Mouse (Mus musculus) naive thymus-derived CD4-positive, alpha-beta T cell, adult 5 months (primary cell): ENCODE measurements around the gene Pakap. TPM values are rescaled to one million over a fixed set of nuclear protein-coding genes. Genes with fewer than 3 reads are reported as not detected.

ENCODE experiments used
- polyA plus RNA-seq: library from polyadenylated mRNA; unstranded; fragments of 100-300 nt; shearing (Covaris generic); gene quantifications from one replicate; pipeline ENCODE4 v1.2.1, GENCODE M21; 2017

The Pakap gene
- 4.7 TPM for polyA plus RNA-seq

DNA sequence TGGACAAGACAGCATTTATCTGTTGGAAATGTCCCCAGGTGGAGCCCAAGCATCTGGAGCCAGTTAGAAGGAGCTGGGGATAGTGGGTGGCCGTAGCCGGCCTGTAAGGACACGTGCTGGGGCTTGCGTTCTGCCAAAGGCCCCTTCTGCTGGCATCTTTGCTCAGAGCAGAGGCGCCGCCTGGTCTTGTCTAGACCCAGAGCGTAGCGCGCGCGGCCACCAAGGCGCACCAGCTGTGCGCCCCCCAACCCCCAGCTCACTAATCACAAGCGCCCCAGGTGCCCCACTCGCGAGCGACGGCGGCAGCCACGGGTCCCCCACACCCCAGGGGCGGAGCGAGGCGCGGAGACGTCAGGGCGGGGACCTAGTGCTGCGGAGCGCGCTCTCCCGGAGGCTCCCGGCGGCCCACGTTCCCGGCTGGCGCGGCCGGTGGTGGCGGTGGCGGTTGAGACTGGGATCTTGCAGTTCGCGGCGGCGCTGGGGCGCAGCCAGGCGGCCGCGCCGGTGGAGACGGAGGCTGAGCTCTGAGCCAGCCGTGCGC, at the start of gene Pakap:
Gene Pakap, plus strand, starts transcription at position 514 of the 541 bp plus-strand sequence.

DNA sequence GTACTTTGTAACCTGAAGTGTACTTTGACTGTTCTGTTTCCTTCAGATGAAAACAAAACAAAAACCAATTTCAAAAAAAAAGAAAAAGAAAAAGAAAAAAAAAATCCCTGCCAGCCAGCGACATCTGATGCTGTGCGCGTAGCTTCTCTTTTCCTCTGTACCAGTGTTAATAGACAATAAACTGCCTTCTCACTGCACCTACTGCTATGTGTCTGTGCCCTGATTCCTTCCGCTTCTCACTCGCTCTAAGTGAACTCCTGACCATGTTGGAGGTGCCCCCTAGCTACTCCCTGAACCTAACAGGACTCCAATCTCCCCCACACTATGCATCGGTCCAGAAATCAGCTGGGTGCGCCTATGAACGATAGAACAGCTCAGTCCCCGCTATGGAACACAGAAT, 149.4 kb downstream of the Pakap start, which contains the start of gene Akap2:
Gene Akap2, plus strand, starts transcription at position 304 of the 400 bp plus-strand sequence.

DNA sequence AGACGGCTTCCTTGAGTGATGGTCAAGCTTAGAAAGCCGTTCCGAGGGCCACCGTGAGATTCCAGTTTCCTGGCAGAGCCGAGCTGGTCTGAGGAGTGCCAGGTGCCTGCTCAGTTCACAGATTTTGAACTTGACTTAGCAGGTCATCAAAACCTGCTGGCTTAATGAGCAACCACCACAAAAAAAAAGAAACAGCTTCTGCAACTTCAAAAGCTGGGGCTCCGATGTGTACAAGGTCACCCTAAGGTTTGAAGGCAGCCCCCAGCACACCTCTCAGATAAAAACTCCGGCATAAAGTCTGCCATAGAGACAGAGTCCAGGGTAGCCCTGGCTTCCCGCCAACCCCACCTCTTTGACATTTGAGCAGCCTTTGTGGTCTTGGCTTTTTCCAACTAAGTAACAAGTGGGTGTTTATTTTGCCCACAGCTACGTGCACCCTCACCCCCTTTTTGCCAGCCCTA, 348.3 kb downstream of the Pakap start, which contains the start of gene D630039A03Rik:
Gene D630039A03Rik, minus strand, starts transcription at position 97 of the 461 bp plus-strand sequence.

Other genes with a start within 250 kb of the Pakap start
- not detected for gene Palm2, start 133.9 kb upstream of the Pakap start, polyA plus RNA-seq
- 3.5 TPM for gene Akap2, start 149.5 kb downstream of the Pakap start, polyA plus RNA-seq